29 mouse cellular contexts compared by ENCODE assay signal in genomic region chr4:80939115-80939514, GRCm38 (mm10). TPM values are rescaled to one million over a fixed set of nuclear protein-coding genes. Genes with fewer than 3 reads are reported as not detected.
DNase-seq lines count a peak whose midpoint lies in the region; ATAC-seq and TF ChIP-seq lines count a peak whose summit lies in the region.
"Had no signal": no experiment of that assay in that cellular context is flagged by ENCODE, and none has a peak within 500 bp of the region (broad histone marks: within the 10 kb centered on the region; RNA-seq: fewer than 3 reads in every experiment).

No protein-coding gene starts in this region.

- no peaks in the 10 kb centered on the region for H3K4me1 ChIP-seq in liver, postnatal 0 days (ENCODE audit: insufficient read depth)
- H3K4me1 ChIP-seq: embryonic facial prominence, embryonic 12.5 days; embryonic facial prominence, embryonic 15.5 days; heart, embryonic 10.5 days; heart, embryonic 13.5 days; hindbrain, embryonic 12.5 days; hindbrain, embryonic 15.5 days had no signal

- DNase-seq in liver, postnatal 0 days: no peak
- no peak for DNase-seq in liver
- peak; percentile 45 for DNase-seq in 3T3-L1 (ENCODE audit: low read depth, low spot score)
- DNase-seq in NIH3T3 (ENCODE audit: low read depth): peak; percentile 44
- DNase-seq in left cerebral cortex, postnatal 4 days: no peak
- no peak for DNase-seq in cerebellum, postnatal 4 days (ENCODE audit: low spot score in 2 of 2)
- DNase-seq: adrenal gland, adult 8-10 months; adrenal gland, postnatal 25 days; B cell, adult 2 months; cerebellum, adult 18-20 months; cerebellum, adult 9-10 months; cerebellum, postnatal 14 days; forebrain, postnatal 0 days; gastrocnemius, postnatal 10 days; gastrocnemius, postnatal 36 days; heart, adult 2 months had no signal

- no peak overlapping the region for H3K4me3 ChIP-seq in liver, postnatal 0 days (ENCODE audit: low read depth, low read length)
- H3K4me3 ChIP-seq: embryonic facial prominence, embryonic 12.5 days; embryonic facial prominence, embryonic 15.5 days; heart, adult 2 months; heart, embryonic 10.5 days; heart, embryonic 13.5 days; hindbrain, embryonic 12.5 days; hindbrain, embryonic 15.5 days had no signal

- TF ChIP-seq EP300 in liver, postnatal 0 days (IDR thresholded peaks at IDR 0.05; ENCODE audit: low read depth): no peak

- H3K27ac ChIP-seq in liver, postnatal 0 days (ENCODE audit: low read depth): 0 out of 2 replicates have a peak overlapping the region, but pooled peaks have one; percentile 12
- H3K27ac ChIP-seq: embryonic facial prominence, embryonic 12.5 days; embryonic facial prominence, embryonic 15.5 days; heart, adult 2 months; heart, embryonic 10.5 days; heart, embryonic 13.5 days; hindbrain, embryonic 12.5 days; hindbrain, embryonic 15.5 days had no signal

- H3K9ac ChIP-seq in liver, postnatal 0 days (replicated peaks): no peak overlapping the region; the same call in 1 of the 2 replicates
- H3K9ac ChIP-seq: embryonic facial prominence, embryonic 12.5 days; embryonic facial prominence, embryonic 15.5 days; forebrain, postnatal 0 days; heart, embryonic 13.5 days; hindbrain, embryonic 12.5 days; hindbrain, embryonic 15.5 days had no signal

- H3K27me3 ChIP-seq in liver, postnatal 0 days (ENCODE audit: insufficient read depth, low read length): no peaks in the 10 kb centered on the region
- H3K27me3 ChIP-seq: embryonic facial prominence, embryonic 12.5 days; embryonic facial prominence, embryonic 15.5 days; heart, embryonic 13.5 days; hindbrain, embryonic 12.5 days; hindbrain, embryonic 15.5 days had no signal

- 63% methylated on average over 2 of the region's 2 CpGs for WGBS in liver, postnatal 0 days (ENCODE audit: insufficient replicate concordance)

- H3K36me3 ChIP-seq in liver, postnatal 0 days (replicated peaks; ENCODE audit: insufficient read depth, low read length): no peaks in the 10 kb centered on the region
- H3K36me3 ChIP-seq: embryonic facial prominence, embryonic 12.5 days; embryonic facial prominence, embryonic 15.5 days; heart, embryonic 10.5 days; heart, embryonic 13.5 days; hindbrain, embryonic 12.5 days; hindbrain, embryonic 15.5 days had no signal

- no peaks in the 10 kb centered on the region for H3K9me3 ChIP-seq in liver, postnatal 0 days (ENCODE audit: low read length)
- H3K9me3 ChIP-seq: embryonic facial prominence, embryonic 12.5 days; embryonic facial prominence, embryonic 15.5 days; heart, embryonic 10.5 days; heart, embryonic 13.5 days; hindbrain, embryonic 12.5 days; hindbrain, embryonic 15.5 days had no signal

- H3K4me2 ChIP-seq in liver, postnatal 0 days (ENCODE audit: low read depth, low read length): no peak overlapping the region
- H3K4me2 ChIP-seq: embryonic facial prominence, embryonic 12.5 days; embryonic facial prominence, embryonic 15.5 days; heart, embryonic 13.5 days; hindbrain, embryonic 12.5 days; hindbrain, embryonic 15.5 days had no signal

- no peak for ATAC-seq in liver, postnatal 0 days
- ATAC-seq: activated CD4-positive, CD25-positive, alpha-beta regulatory T cell, adult 4 months; CD4-positive, CD25-positive, alpha-beta regulatory T cell, adult 4 months; forebrain, embryonic 14.5 days; forebrain, postnatal 0 days had no signal

- intact Hi-C loops in left cerebral cortex, postnatal 4 days (cut with DNase I): no loop called here

- no peak for TF ChIP-seq CTCF in liver, postnatal 0 days (IDR thresholded peaks at IDR 0.05; ENCODE audit: low read depth)

RNA-seq across cellular contexts. Expression of gene Lurap1l, which starts 28.7 kb away (rescaled TPM):
- polyA plus RNA-seq in liver, postnatal 0 days (2015; fragmentation: Nextera tagmentation; extraction: Ambion mirVana): 14.2 and 19.7 TPM in 2 replicates
- total RNA-seq in left cerebral cortex, postnatal 4 days (2021): 1 to 10 TPM; 2.4 to 3.2 TPM
- total RNA-seq: common myeloid progenitor, adult 5-6 weeks; granulocyte monocyte progenitor cell, adult 5-6 weeks; hematopoietic stem cell, adult 5-6 weeks; MEL had no signal
- polyA plus RNA-seq: activated CD4-positive, CD25-positive, alpha-beta regulatory T cell, adult 4 months; CD4-positive, CD25-positive, alpha-beta regulatory T cell, adult 4 months had no signal

Comparison
In these comparisons a context has a peak if more than half of its experiments do, and no peak if none do; other contexts are left out.
1. DNase-seq: peak in 3T3-L1 (single experiment) and NIH3T3 (single experiment); none in liver, postnatal 0 days (single experiment), liver (single experiment), left cerebral cortex, postnatal 4 days (single experiment) and cerebellum, postnatal 4 days (0 of 2).